Mouse (Mus musculus) heart, postnatal 0 days (tissue): Measurements from ENCODE around the gene Unc45a. TPM values are rescaled to one million over a fixed set of nuclear protein-coding genes. Genes with fewer than 3 reads are reported as not detected.
A peak's percentile ranks its signal among the peaks of the same experiment; 100 is the strongest.
"Not testable (repeated sequence)": the region's sequence is repeated elsewhere in the genome, so short reads cannot be mapped to it uniquely, and the experiment has no call there.

Experiments used
- ATAC-seq: fragments of 200-750 bp; cut with Nextera tagmentation; 2 replicates; pipeline ENCODE4 v1.8.0; 2017; ENCODE audit warnings: low read depth, moderate number of reproducible peaks, moderate library complexity; ENCODE audit not compliant: insufficient read depth
- DNase-seq: peaks from one replicate; pipeline ENCODE4 v3.0.0-alpha.2; 2016; ENCODE audit warnings: low spot score
- H3K27ac ChIP-seq: fragments of 300-500 bp; sonication (generic); 2 replicates; pipeline ENCODE4 v1.5.1; 2014; ENCODE audit warnings: low read depth, mild to moderate bottlenecking
- H3K27me3 ChIP-seq: fragments of 300-500 bp; sonication (generic); 2 replicates; pipeline ENCODE4 v1.6.1; 2014; ENCODE audit warnings: low read length, mixed read lengths; ENCODE audit not compliant: control insufficient read depth, insufficient read depth
- H3K36me3 ChIP-seq: fragments of 300-500 bp; sonication (generic); replicated peaks from 2 replicates; pipeline ENCODE4 v1.6.1; 2014; ENCODE audit warnings: low read length, mixed read lengths; ENCODE audit not compliant: control insufficient read depth, insufficient read depth
- H3K4me1 ChIP-seq: fragments of 300-500 bp; sonication (generic); 2 replicates; pipeline ENCODE4 v1.6.1; 2014; ENCODE audit warnings: antibody characterized with exemption; ENCODE audit not compliant: control insufficient read depth, insufficient read depth
- H3K4me2 ChIP-seq: fragments of 300-500 bp; sonication (generic); 2 replicates; pipeline ENCODE4 v1.6.1; 2014; ENCODE audit warnings: low read depth, mild to moderate bottlenecking, low read length, moderate library complexity
- H3K4me3 ChIP-seq: fragments of 300-500 bp; sonication (generic); 2 replicates; pipeline ENCODE4 v1.5.1; 2014; ENCODE audit warnings: low read depth, low read length
- H3K9ac ChIP-seq: fragments of 300-500 bp; sonication (generic); replicated peaks from 2 replicates; pipeline ENCODE4 v1.6.1; 2014; ENCODE audit warnings: low read depth, low read length, mixed read lengths
- H3K9me3 ChIP-seq: fragments of 300-500 bp; sonication (generic); replicated peaks from 2 replicates; pipeline ENCODE4 v1.6.1; 2016; ENCODE audit warnings: low read length; ENCODE audit not compliant: control insufficient read depth
- CTCF ChIP-seq: IDR thresholded peaks from 2 replicates; pipeline ENCODE4 v1.5.1; 2016; ENCODE audit warnings: antibody characterized with exemption, control low read depth, low read depth
- EP300 ChIP-seq: IDR thresholded peaks from 2 replicates; pipeline ENCODE4 v1.6.1; 2016; ENCODE audit warnings: antibody characterized with exemption, low read depth
- WGBS: fragments of 180-500 bp; shearing (Covaris S2); extraction: QIAGEN DNeasy Blood & Tissue Kit; methylation state at CpG from one replicate; pipeline ENCODE4 v1.1.7; 2014; 5-methylcytosine and 5-hydroxymethylcytosine counted together
- polyA plus RNA-seq: library from polyadenylated mRNA; unstranded; fragments of >200 nt; fragmentation: Nextera tagmentation; extraction: Ambion mirVana; gene quantifications from 2 replicates; pipeline ENCODE4 v1.2.1, GENCODE M21; 2015
- total RNA-seq: library from RNA; depleted of rRNA; stranded (reverse); fragments of >200 nt; gene quantifications from 2 replicates; pipeline ENCODE4 v1.2.3, GENCODE M21; 2014; ENCODE audit warnings: low replicate concordance

Unc45a gene
- total and polyA plus RNA-seq, 2 experiments from 2014 or later: 12.5 to 44.5 TPM

DNA sequence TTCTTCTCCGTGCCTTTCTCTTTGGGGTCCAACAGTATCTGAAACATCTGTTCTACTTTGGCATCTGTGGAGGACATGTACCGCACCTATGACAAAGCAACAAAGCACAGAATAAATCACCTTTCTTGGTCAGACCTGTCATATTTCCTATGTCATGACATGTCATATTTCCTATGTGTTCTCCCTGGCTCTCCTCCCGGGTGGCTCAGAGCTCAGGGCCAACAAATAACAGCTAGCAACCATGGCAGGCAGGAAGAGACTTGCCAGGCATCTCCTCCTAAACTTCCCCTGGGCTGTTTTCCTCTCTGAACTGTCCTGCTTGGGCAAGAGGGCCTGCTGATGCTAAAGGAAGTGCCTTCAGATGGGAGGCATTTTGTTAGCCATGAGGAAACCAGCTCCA, 3.9 kb downstream of the Unc45a start:
- 86% methylated on average over 3 of the region's 3 CpGs for WGBS
- Histone ChIP-seq H3K4me3 (no peak overlapping the region), H3K36me3 (peaks cover 56% of the 10 kb centered on the region), H3K27me3 (no peaks in the 10 kb centered on the region), H3K9ac (no peak overlapping the region), H3K4me1 (peaks cover 16% of the 10 kb centered on the region), H3K9me3 (no peaks in the 10 kb centered on the region; the same call in 1 of the 2 replicates), H3K27ac (no peak overlapping the region), H3K4me2 (no peak overlapping the region)
- ATAC-seq (no peak), DNase-seq (no peak)
- no peak for TF ChIP-seq CTCF
- no peak for TF ChIP-seq EP300

GRCm38 (mm10) chr7:80334848-80335247, 6.0 kb downstream of the Unc45a start:
- H3K36me3 ChIP-seq: peaks cover 77% of the 10 kb centered on the region
- no peak overlapping the region for H3K9ac ChIP-seq
- H3K4me3 ChIP-seq: no peak overlapping the region
- H3K4me2 ChIP-seq: no peak overlapping the region
- H3K27ac ChIP-seq: no peak overlapping the region
- no peaks in the 10 kb centered on the region; the same call in 1 of the 2 replicates for H3K9me3 ChIP-seq
- no peak for ATAC-seq
- peaks cover 12% of the 10 kb centered on the region for H3K4me1 ChIP-seq
- no peak for TF ChIP-seq EP300
- no peak for TF ChIP-seq CTCF
- H3K27me3 ChIP-seq: no peaks in the 10 kb centered on the region
- 73% methylated on average over 4 of the region's 4 CpGs for WGBS
- DNase-seq: no peak

DNA sequence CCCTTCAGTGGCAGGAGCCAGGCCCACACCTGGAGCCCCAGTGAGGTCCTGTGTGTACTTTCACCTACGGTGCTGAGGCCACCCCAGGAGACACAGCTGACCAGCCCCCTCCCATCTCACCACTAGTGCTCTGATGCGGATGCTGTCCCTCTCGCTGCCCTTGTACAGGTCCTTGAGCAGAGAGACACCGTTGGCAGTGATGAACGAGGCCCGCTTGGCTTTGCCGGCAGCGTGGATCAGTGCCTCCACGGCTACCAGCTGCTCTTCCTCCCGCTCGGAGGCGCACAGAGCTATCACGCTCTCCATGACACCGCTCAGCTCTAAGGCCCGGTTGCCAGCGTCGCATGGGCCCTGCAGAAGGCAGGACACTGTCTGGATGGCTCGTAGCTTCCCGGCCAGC, 9.4 kb downstream of the Unc45a start:
- 94% methylated on average over 19 of the region's 19 CpGs for WGBS
- peaks cover 95% of the 10 kb centered on the region for H3K36me3 ChIP-seq
- H3K4me3 ChIP-seq: no peak overlapping the region

GRCm38 (mm10) chr7:80330278-80330677, 10.5 kb downstream of the Unc45a start:
- WGBS: 89% methylated on average over 8 of the region's 8 CpGs
- peaks cover 95% of the 10 kb centered on the region for H3K36me3 ChIP-seq

More for the DNA sequence above, 9.4 kb downstream of the Unc45a start:
- H3K4me2 ChIP-seq: no peak overlapping the region
- H3K27me3 ChIP-seq: no peaks in the 10 kb centered on the region
- TF ChIP-seq EP300: no peak
- TF ChIP-seq CTCF: no peak
- no peak for ATAC-seq
- H3K9ac ChIP-seq: no peak overlapping the region
- no peak for DNase-seq
- no peaks in the 10 kb centered on the region; the same call in 1 of the 2 replicates for H3K9me3 ChIP-seq
- no peaks in the 10 kb centered on the region for H3K4me1 ChIP-seq
- no peak overlapping the region for H3K27ac ChIP-seq

GRCm38 (mm10) chr7:80326076-80326475, 14.7 kb downstream of the Unc45a start:
- TF ChIP-seq CTCF (no peak), EP300 (no peak)
- H3K4me3 ChIP-seq: no peak overlapping the region
- DNase-seq: no peak
- ATAC-seq: no peak
- 93% methylated on average over 19 of the region's 19 CpGs for WGBS
- H3K27me3 ChIP-seq: no peaks in the 10 kb centered on the region
- H3K9ac ChIP-seq: no peak overlapping the region
- H3K36me3 ChIP-seq: peaks cover 58% of the 10 kb centered on the region
- H3K27ac ChIP-seq: no peak overlapping the region
- H3K9me3 ChIP-seq: no peaks in the 10 kb centered on the region
- H3K4me1 ChIP-seq: peaks cover 13% of the 10 kb centered on the region
- H3K4me2 ChIP-seq: no peak overlapping the region

More at GRCm38 (mm10) chr7:80330278-80330677, 10.5 kb downstream of the Unc45a start:
- H3K27ac ChIP-seq: no peak overlapping the region
- no peak for TF ChIP-seq CTCF
- no peak for TF ChIP-seq EP300
- H3K4me3 ChIP-seq: no peak overlapping the region
- H3K9ac ChIP-seq: no peak overlapping the region
- no peaks in the 10 kb centered on the region; the same call in 1 of the 2 replicates for H3K9me3 ChIP-seq
- H3K4me2 ChIP-seq: no peak overlapping the region
- no peaks in the 10 kb centered on the region for H3K4me1 ChIP-seq
- no peaks in the 10 kb centered on the region for H3K27me3 ChIP-seq
- ATAC-seq (no peak), DNase-seq (no peak)

GRCm38 (mm10) chr7:80325292-80325868, 15.4 kb downstream of the Unc45a start:
- Histone ChIP-seq H3K27ac (0 out of 2 replicates have a peak overlapping the region, but pooled peaks have one; percentile 44), H3K36me3 (peaks cover 51% of the 10 kb centered on the region)
- no peak for DNase-seq

DNA sequence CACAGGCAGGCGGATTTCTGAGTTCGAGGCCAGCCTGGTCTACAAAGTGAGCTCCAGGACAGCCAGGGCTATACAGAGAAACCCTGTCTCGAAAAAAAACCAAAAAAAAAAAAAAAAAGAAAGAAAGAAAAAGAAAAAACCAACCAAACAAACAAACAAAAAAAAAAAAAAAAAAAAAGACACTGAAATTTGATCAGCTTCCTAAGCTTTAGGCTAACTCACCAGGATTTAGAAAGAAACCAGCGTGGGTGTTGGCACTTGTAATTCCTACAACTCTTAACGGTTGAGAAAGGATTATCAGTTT, 16.0 kb downstream of the Unc45a start:
- H3K9me3 ChIP-seq, H3K9ac ChIP-seq, ATAC-seq, DNase-seq, H3K27me3 ChIP-seq: not testable (repeated sequence)
- Histone ChIP-seq H3K4me1 (peaks cover 13% of the 10 kb centered on the region), H3K4me2 (peak overlapping the region; percentile 78; the same call in 1 of the 2 replicates), H3K27ac (peak overlapping the region; percentile 88), H3K4me3 (peak overlapping the region; percentile 58; the same call in 1 of the 2 replicates), H3K36me3 (peaks cover 45% of the 10 kb centered on the region)
- 43% methylated on average over 5 of the region's 5 CpGs for WGBS

More at GRCm38 (mm10) chr7:80325292-80325868, 15.4 kb downstream of the Unc45a start:
- TF ChIP-seq CTCF: no peak
- TF ChIP-seq EP300: no peak
- WGBS: 90% methylated on average over 16 of the region's 16 CpGs
- no peaks in the 10 kb centered on the region for H3K9me3 ChIP-seq
- H3K27me3 ChIP-seq: no peaks in the 10 kb centered on the region
- H3K4me2 ChIP-seq: no peak overlapping the region
- no peak overlapping the region for H3K4me3 ChIP-seq
- no peak for ATAC-seq
- H3K4me1 ChIP-seq: peaks cover 13% of the 10 kb centered on the region
- H3K9ac ChIP-seq: no peak overlapping the region
